In genomic region chr2:115757685-115758084, GRCm38 (mm10) we compare ENCODE assay signal across 16 mouse cellular contexts.
DNase-seq lines count a peak whose midpoint lies in the region; ATAC-seq and TF ChIP-seq lines count a peak whose summit lies in the region.
"Had no signal": no experiment of that assay in that cellular context is flagged by ENCODE, and none has a peak within 500 bp of the region (broad histone marks: within the 10 kb centered on the region; RNA-seq: fewer than 3 reads in every experiment).

No protein-coding gene starts in this region.

- no peak for DNase-seq in gastrocnemius, adult 2 months
- no peak for DNase-seq in gastrocnemius, adult 8-10 months (ENCODE audit: low spot score in 2 of 2)
- no peak for DNase-seq in lung, embryonic 14.5 days
- no peak for DNase-seq in lung, postnatal 0 days (ENCODE audit: low spot score)
- no peak for DNase-seq in layer of hippocampus, postnatal 14 days (ENCODE audit: low spot score in 2 of 2)
- no peak for DNase-seq in lung, postnatal 14 days
- DNase-seq: cerebellum, adult 11 months; gastrocnemius, postnatal 25 days; midbrain, embryonic 14.5 days; thymus, postnatal 25 days had no signal

- H3K4me3 ChIP-seq in gastrocnemius, adult 2 months = no peak overlapping the region
- H3K4me3 ChIP-seq in lung, embryonic 14.5 days (ENCODE audit: low read depth, low read length) = no peak overlapping the region
- H3K4me3 ChIP-seq in lung, postnatal 0 days (ENCODE audit: low read depth, low read length) = no peak overlapping the region
- H3K4me3 ChIP-seq in intestine, embryonic 16.5 days (ENCODE audit: low read length) = no peak overlapping the region
- H3K4me3 ChIP-seq in midbrain, embryonic 13.5 days (replicated peaks) = no peak overlapping the region
- H3K4me3 ChIP-seq: hindbrain, embryonic 13.5 days; limb, embryonic 15.5 days had no signal

- H3K4me2 ChIP-seq in lung, embryonic 14.5 days = 0 out of 2 replicates have a peak overlapping the region, but pooled peaks have one; percentile 15
- no peak overlapping the region for H3K4me2 ChIP-seq in lung, postnatal 0 days (replicated peaks; ENCODE audit: low read depth, low read length)
- H3K4me2 ChIP-seq in intestine, embryonic 16.5 days (ENCODE audit: low read depth, low read length) = peak overlapping the region; percentile 34; the same call in 1 of the 2 replicates
- H3K4me2 ChIP-seq in midbrain, embryonic 13.5 days (replicated peaks) = no peak overlapping the region
- H3K4me2 ChIP-seq: hindbrain, embryonic 13.5 days; limb, embryonic 15.5 days had no signal

- intact Hi-C loops in gastrocnemius, adult 2 months (cut with DNase I) = no loop called here

- no peaks in the 10 kb centered on the region for H3K9me3 ChIP-seq in lung, embryonic 14.5 days (ENCODE audit: low read depth, low read length)
- H3K9me3 ChIP-seq in lung, postnatal 0 days (ENCODE audit: low read length) = no peaks in the 10 kb centered on the region
- H3K9me3 ChIP-seq in intestine, embryonic 16.5 days (ENCODE audit: control insufficient read depth, low read length) = no peaks in the 10 kb centered on the region
- H3K9me3 ChIP-seq in midbrain, embryonic 13.5 days = no peaks in the 10 kb centered on the region
- H3K9me3 ChIP-seq: hindbrain, embryonic 13.5 days; limb, embryonic 15.5 days had no signal

- no peak for TF ChIP-seq EP300 in lung, postnatal 0 days (IDR thresholded peaks at IDR 0.05)

- H3K4me1 ChIP-seq in lung, embryonic 14.5 days (ENCODE audit: insufficient read depth) = peaks cover 11% of the 10 kb centered on the region; the same call in 1 of the 2 replicates
- no peaks in the 10 kb centered on the region for H3K4me1 ChIP-seq in lung, postnatal 0 days (ENCODE audit: insufficient read depth, low read depth, low read length)
- peaks cover 18% of the 10 kb centered on the region for H3K4me1 ChIP-seq in intestine, embryonic 16.5 days (ENCODE audit: control insufficient read depth, insufficient read depth, low read length)
- H3K4me1 ChIP-seq in midbrain, embryonic 13.5 days (replicated peaks) = no peaks in the 10 kb centered on the region
- H3K4me1 ChIP-seq: hindbrain, embryonic 13.5 days; limb, embryonic 15.5 days had no signal

- H3K27me3 ChIP-seq in lung, embryonic 14.5 days (ENCODE audit: insufficient read depth, low read length) = no peaks in the 10 kb centered on the region
- no peaks in the 10 kb centered on the region for H3K27me3 ChIP-seq in lung, postnatal 0 days (replicated peaks; ENCODE audit: insufficient read depth, low read length)
- no peaks in the 10 kb centered on the region for H3K27me3 ChIP-seq in intestine, embryonic 16.5 days (replicated peaks; ENCODE audit: control insufficient read depth, insufficient read depth, low read length)
- H3K27me3 ChIP-seq in midbrain, embryonic 13.5 days = no peaks in the 10 kb centered on the region
- H3K27me3 ChIP-seq: hindbrain, embryonic 13.5 days; limb, embryonic 15.5 days had no signal

- WGBS in lung, embryonic 14.5 days = 35% methylated on average over 6 of the region's 6 CpGs
- WGBS in lung, postnatal 0 days = 45% methylated on average over 6 of the region's 6 CpGs
- 38% methylated on average over 6 of the region's 6 CpGs for WGBS in intestine, embryonic 16.5 days
- WGBS in midbrain, embryonic 13.5 days = 71% methylated on average over 6 of the region's 6 CpGs

- no peak for TF ChIP-seq CTCF in gastrocnemius, adult 2 months (IDR thresholded peaks at IDR 0.05)
- no peak for TF ChIP-seq CTCF in lung, embryonic 14.5 days (IDR thresholded peaks at IDR 0.05; ENCODE audit: low read depth)
- TF ChIP-seq CTCF in lung, postnatal 0 days (IDR thresholded peaks at IDR 0.05) = no peak

- H3K27ac ChIP-seq in gastrocnemius, adult 2 months = peak overlapping the region; percentile 53; the same call in 1 of the 2 replicates
- no peak overlapping the region for H3K27ac ChIP-seq in lung, embryonic 14.5 days (ENCODE audit: low read depth)
- no peak overlapping the region for H3K27ac ChIP-seq in lung, postnatal 0 days (ENCODE audit: low read length)
- no peak overlapping the region for H3K27ac ChIP-seq in intestine, embryonic 16.5 days (ENCODE audit: low read length)
- no peak overlapping the region for H3K27ac ChIP-seq in midbrain, embryonic 13.5 days
- H3K27ac ChIP-seq: hindbrain, embryonic 13.5 days; limb, embryonic 15.5 days; macrophage had no signal

- no peaks in the 10 kb centered on the region for H3K36me3 ChIP-seq in lung, embryonic 14.5 days (ENCODE audit: insufficient read depth)
- no peaks in the 10 kb centered on the region for H3K36me3 ChIP-seq in lung, postnatal 0 days (ENCODE audit: insufficient read depth, low read length)
- no peaks in the 10 kb centered on the region for H3K36me3 ChIP-seq in intestine, embryonic 16.5 days (ENCODE audit: control insufficient read depth, insufficient read depth, low read length)
- H3K36me3 ChIP-seq in midbrain, embryonic 13.5 days = no peaks in the 10 kb centered on the region
- H3K36me3 ChIP-seq: hindbrain, embryonic 13.5 days; limb, embryonic 15.5 days had no signal

- H3K9ac ChIP-seq in lung, embryonic 14.5 days = no peak overlapping the region
- H3K9ac ChIP-seq in lung, postnatal 0 days (replicated peaks; ENCODE audit: low read depth) = no peak overlapping the region
- H3K9ac ChIP-seq in intestine, embryonic 16.5 days (ENCODE audit: low read depth, low read length) = no peak overlapping the region
- no peak overlapping the region for H3K9ac ChIP-seq in midbrain, embryonic 13.5 days (replicated peaks)
- H3K9ac ChIP-seq: hindbrain, embryonic 13.5 days; limb, embryonic 15.5 days had no signal

- no peak for ATAC-seq in lung, embryonic 14.5 days (ENCODE audit: insufficient read depth)
- no peak for ATAC-seq in lung, postnatal 0 days
- 0 out of 2 replicates have a peak, but pooled peaks have one; percentile 38 for ATAC-seq in intestine, embryonic 16.5 days
- no peak for ATAC-seq in midbrain, embryonic 13.5 days
- ATAC-seq: forebrain, embryonic 14.5 days had no signal

Comparison
In these comparisons a context has a peak if more than half of its experiments do, and no peak if none do; other contexts are left out.
1. H3K4me2 ChIP-seq: peak in lung, embryonic 14.5 days (single experiment) and intestine, embryonic 16.5 days (single experiment); none in lung, postnatal 0 days (single experiment) and midbrain, embryonic 13.5 days (single experiment).